Comparison of ENCODE assay signal across 18 mouse cellular contexts in genomic region chr2:174305646-174306045, GRCm38 (mm10). TPM values are rescaled to one million over a fixed set of nuclear protein-coding genes. Genes with fewer than 3 reads are reported as not detected.
DNase-seq lines count a peak whose midpoint lies in the region; ATAC-seq lines count a peak whose summit lies in the region.
"Had no signal": no experiment of that assay in that cellular context is flagged by ENCODE, and none has a peak within 500 bp of the region (broad histone marks: within the 10 kb centered on the region; RNA-seq: fewer than 3 reads in every experiment).

No protein-coding gene starts in this region.

- H3K9ac ChIP-seq in heart, embryonic 11.5 days (ENCODE audit: low read depth, low read length) = no peak overlapping the region
- H3K9ac ChIP-seq in liver, embryonic 16.5 days (ENCODE audit: low read depth, low read length) = no peak overlapping the region
- H3K9ac ChIP-seq: forebrain, embryonic 15.5 days; hindbrain, embryonic 13.5 days; intestine, embryonic 15.5 days had no signal

- WGBS in heart, embryonic 11.5 days (ENCODE audit: insufficient replicate concordance) = 30% methylated on average over 5 of the region's 5 CpGs
- 48% methylated on average over 5 of the region's 5 CpGs for WGBS in liver, embryonic 16.5 days (ENCODE audit: insufficient replicate concordance)

- H3K4me1 ChIP-seq in heart, embryonic 11.5 days (ENCODE audit: control insufficient read depth, insufficient read depth, low read length) = no peaks in the 10 kb centered on the region
- H3K4me1 ChIP-seq in liver, embryonic 16.5 days (ENCODE audit: control insufficient read depth, low read depth, low read length) = no peaks in the 10 kb centered on the region
- H3K4me1 ChIP-seq: hindbrain, embryonic 13.5 days; intestine, embryonic 15.5 days had no signal

- H3K27me3 ChIP-seq in heart, embryonic 11.5 days (ENCODE audit: control insufficient read depth, insufficient read depth, low read length) = no peaks in the 10 kb centered on the region
- peaks cover 9% of the 10 kb centered on the region for H3K27me3 ChIP-seq in liver, embryonic 16.5 days (ENCODE audit: control insufficient read depth, insufficient read depth, low read depth, low read length)

- no peak for ATAC-seq in heart, embryonic 11.5 days (replicated peaks; ENCODE audit: insufficient number of reproducible peaks, low FRiP score, low TSS enrichment)
- peak; percentile 45 for ATAC-seq in liver, embryonic 16.5 days (ENCODE audit: low read depth)
- ATAC-seq: forebrain, embryonic 15.5 days; intestine, embryonic 15.5 days had no signal

- H3K9me3 ChIP-seq in heart, embryonic 11.5 days (replicated peaks; ENCODE audit: control insufficient read depth, low read length) = no peaks in the 10 kb centered on the region
- peaks cover 2% of the 10 kb centered on the region; the same call in 1 of the 2 replicates for H3K9me3 ChIP-seq in liver, embryonic 16.5 days (replicated peaks; ENCODE audit: control insufficient read depth, low read length)
- H3K9me3 ChIP-seq: forebrain, embryonic 15.5 days; hindbrain, embryonic 13.5 days; intestine, embryonic 15.5 days had no signal

- no peak overlapping the region for H3K27ac ChIP-seq in heart, embryonic 11.5 days (ENCODE audit: low read depth, low read length)
- no peak overlapping the region for H3K27ac ChIP-seq in liver, embryonic 16.5 days (ENCODE audit: low read length)
- H3K27ac ChIP-seq: forebrain, embryonic 15.5 days; heart, adult 2 months; hindbrain, embryonic 13.5 days; intestine, embryonic 15.5 days had no signal

- no peak overlapping the region for H3K4me3 ChIP-seq in heart, embryonic 11.5 days (ENCODE audit: low read depth, low read length)
- H3K4me3 ChIP-seq in liver, embryonic 16.5 days (ENCODE audit: low read depth, low read length) = no peak overlapping the region
- H3K4me3 ChIP-seq: forebrain, embryonic 15.5 days; heart, adult 2 months; hindbrain, embryonic 13.5 days; intestine, embryonic 15.5 days had no signal

- H3K4me2 ChIP-seq in heart, embryonic 11.5 days = no peak overlapping the region
- no peak overlapping the region for H3K4me2 ChIP-seq in liver, embryonic 16.5 days (ENCODE audit: low read depth, low read length)
- H3K4me2 ChIP-seq: forebrain, embryonic 15.5 days; hindbrain, embryonic 13.5 days; intestine, embryonic 15.5 days had no signal

- DNase-seq in heart, adult 11 months = peak; percentile 31
- DNase-seq in liver = no peak
- DNase-seq in embryo, embryonic 10.5 days (ENCODE audit: low spot score) = peak; percentile 90
- DNase-seq in mesoderm, embryonic 11.5 days (ENCODE audit: low read depth, low spot score) = peak; percentile 65
- no peak for DNase-seq in cerebellum, postnatal 25 days
- DNase-seq: adrenal gland, postnatal 14 days; cerebellum, adult 11-12 months; cerebellum, adult 9-10 months; cerebellum, postnatal 36 days; gastrocnemius, postnatal 10 days; heart, postnatal 10 days; heart, postnatal 4 days had no signal

- H3K36me3 ChIP-seq in heart, embryonic 11.5 days (ENCODE audit: control insufficient read depth, insufficient read depth, low read length) = no peaks in the 10 kb centered on the region
- no peaks in the 10 kb centered on the region for H3K36me3 ChIP-seq in liver, embryonic 16.5 days (ENCODE audit: control insufficient read depth, insufficient read depth)
- H3K36me3 ChIP-seq: forebrain, embryonic 15.5 days; hindbrain, embryonic 13.5 days; intestine, embryonic 15.5 days had no signal

RNA-seq across cellular contexts. Expression of gene Gnas, which starts 21.5 kb away (rescaled TPM):
- polyA plus RNA-seq in heart, embryonic 11.5 days (2014; fragmentation: Nextera tagmentation; extraction: Ambion mirVana) = 1,095 and 1,127 TPM in 2 replicates
- 181 and 231 TPM in 2 replicates for polyA plus RNA-seq in liver, embryonic 16.5 days (2015; fragmentation: Nextera tagmentation; extraction: Ambion mirVana)

RNA-seq across cellular contexts. Expression of gene Gm20721, which starts 40.9 kb away (rescaled TPM):
- polyA plus RNA-seq in heart, embryonic 11.5 days (2014; fragmentation: Nextera tagmentation; extraction: Ambion mirVana) = 5.6 and 8.6 TPM in 2 replicates
- polyA plus RNA-seq in liver, embryonic 16.5 days (2015; fragmentation: Nextera tagmentation; extraction: Ambion mirVana) = 31.8 and 34.8 TPM in 2 replicates
- polyA plus RNA-seq: heart, adult 2 months had no signal

Comparison
In these comparisons a context has a peak if more than half of its experiments do, and no peak if none do; other contexts are left out.
1. DNase-seq: peak in heart, adult 11 months (single experiment), embryo, embryonic 10.5 days (single experiment) and mesoderm, embryonic 11.5 days (single experiment); none in liver (single experiment) and cerebellum, postnatal 25 days (0 of 2).